Mouse (Mus musculus) ZHBTc4 (cell line): ENCODE data around the gene Lao1.
"Not testable (repeated sequence)": the region's sequence is repeated elsewhere in the genome, so short reads cannot be mapped to it uniquely, and the experiment has no call there.

ENCODE experiments used
- DNase-seq: peaks from one replicate; pipeline ENCODE4 v3.0.0-alpha.2; 2011; ENCODE audit warnings: low read depth, low spot score

The Lao1 gene

GRCm38 (mm10) chr4:118961141-118961628, at the start of gene Lao1:
Gene Lao1 (plus strand): TSS chr4:118961578.
- no peak for DNase-seq

- not testable (repeated sequence) for DNase-seq
Measured at GRCm38 (mm10) chr4:118917365-118917764, 44.0 kb upstream of the Lao1 start, which contains the start of gene Olfr1329. Gene Olfr1329 (minus strand): TSS chr4:118917465.

- DNase-seq: peak; percentile 73
Measured at GRCm38 (mm10) chr4:118931326-118931725, 30.1 kb upstream of the Lao1 start.

GRCm38 (mm10) chr4:118938512-118938911, 22.9 kb upstream of the Lao1 start, which contains the start of gene Olfr1328:
Gene Olfr1328 (minus strand): TSS chr4:118938612.
- no peak for DNase-seq

GRCm38 (mm10) chr4:118958812-118959211, 2.6 kb upstream of the Lao1 start:
- DNase-seq: no peak

- no peak for DNase-seq
Measured at GRCm38 (mm10) chr4:118967711-118968110, 6.3 kb downstream of the Lao1 start.

- no peak for DNase-seq
Measured at GRCm38 (mm10) chr4:118973281-118973680, 11.9 kb downstream of the Lao1 start.

- peak; percentile 71 for DNase-seq
Measured at GRCm38 (mm10) chr4:118985291-118985690, 23.9 kb downstream of the Lao1 start.

GRCm38 (mm10) chr4:118988535-118988934, 27.2 kb downstream of the Lao1 start:
- DNase-seq: peak; percentile 86

GRCm38 (mm10) chr4:118989331-118989730, 28.0 kb downstream of the Lao1 start:
- DNase-seq: peak; percentile 67

- peak; percentile 86 for DNase-seq
Measured at GRCm38 (mm10) chr4:118991797-118992196, 30.4 kb downstream of the Lao1 start.

GRCm38 (mm10) chr4:118997127-118997542, 35.8 kb downstream of the Lao1 start:
- DNase-seq: no peak

- DNase-seq: no peak
Measured at GRCm38 (mm10) chr4:118999691-119000486, 38.5 kb downstream of the Lao1 start.

GRCm38 (mm10) chr4:119001696-119002095, 40.3 kb downstream of the Lao1 start:
- DNase-seq: peak; percentile 93

GRCm38 (mm10) chr4:119002512-119002911, 41.1 kb downstream of the Lao1 start:
- no peak for DNase-seq

GRCm38 (mm10) chr4:119004178-119004577, 42.8 kb downstream of the Lao1 start:
- peak; percentile 49 for DNase-seq

- DNase-seq: peak; percentile 89
Measured at GRCm38 (mm10) chr4:119004613-119005339, 43.4 kb downstream of the Lao1 start.

- peak; percentile 80 for DNase-seq
Measured at GRCm38 (mm10) chr4:119007602-119008001, 46.2 kb downstream of the Lao1 start.

- peak; percentile 88 for DNase-seq
Measured at GRCm38 (mm10) chr4:119008476-119008875, 47.1 kb downstream of the Lao1 start.

- DNase-seq: no peak
Measured at GRCm38 (mm10) chr4:119009814-119010213, 48.4 kb downstream of the Lao1 start.

- DNase-seq: peak; percentile 51
Measured at GRCm38 (mm10) chr4:119011050-119011680, 49.8 kb downstream of the Lao1 start.

GRCm38 (mm10) chr4:119013031-119013430, 51.7 kb downstream of the Lao1 start:
- DNase-seq: no peak
